Mouse (Mus musculus) Patski (cell line): ENCODE measurements around the gene Gli3. TPM values are rescaled to one million over a fixed set of nuclear protein-coding genes. Genes with fewer than 3 reads are reported as not detected.

ENCODE experiments used
- ATAC-seq: fragments of 100-300 bp; one replicate; pipeline ENCODE4 v1.8.0; 2021
- CTCF ChIA-PET: fragments of 350-600 bp; sonication (Branson Sonifier 250); formaldehyde crosslinking; loops from one replicate; lab custom pipeline; 2022; ENCODE audit warnings: inconsistent platforms; lab: Charles Lee
- POLR2A ChIA-PET: fragments of 350-600 bp; sonication (Branson Sonifier 250); formaldehyde crosslinking; loops from one replicate; lab custom pipeline; 2022; ENCODE audit warnings: antibody characterized with exemption, inconsistent platforms; lab: Charles Lee
- DNase-seq: peaks from one replicate; pipeline ENCODE4 v3.0.0-alpha.2; 2011; ENCODE audit warnings: low read depth, low spot score
- H3K27me3 ChIP-seq: fragments of 371-371 bp; one replicate; pipeline ENCODE4 v1.5.1; 2021
- CTCF ChIP-seq: fragments of 100-300 bp; IDR thresholded peaks from one replicate; pipeline ENCODE4 v1.5.1; 2021
- in situ Hi-C: fragments of 300-500 bp; cut with MboI; formaldehyde crosslinking; loops from 3 replicates; pipeline ENCODE4 v1.11.1; 2018; ENCODE audit warnings: low pct_unique_long_range_greater_than_20kb, mixed read lengths
- polyA plus RNA-seq: library from polyadenylated mRNA; unstranded; gene quantifications from one replicate; pipeline ENCODE4 v1.2.3, GENCODE M21; 2021

The Gli3 gene
- polyA plus RNA-seq, 1 experiment from 2014 or later, result 14.7 TPM

DNA sequence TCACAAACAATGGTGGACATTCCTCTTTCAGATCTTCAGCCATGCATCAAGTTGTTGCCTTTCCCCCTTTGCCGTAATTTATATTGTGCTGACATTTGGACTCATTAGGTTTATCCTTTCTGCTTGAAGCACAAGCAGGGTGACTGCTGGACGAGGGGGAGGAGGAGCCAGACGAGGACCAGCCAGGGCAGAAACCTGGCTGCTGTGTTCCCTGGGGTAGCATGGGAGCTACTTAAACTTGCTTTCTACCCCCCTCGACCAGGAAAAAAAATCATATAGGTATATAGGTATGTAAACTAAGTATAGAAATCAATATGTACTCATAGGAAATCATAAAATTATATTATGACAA, 207.9 kb downstream of the Gli3 start:
- no peak for TF ChIP-seq CTCF
- POLR2A ChIA-PET, result no interaction called here
- H3K27me3 ChIP-seq, result no peaks in the 10 kb centered on the region
- CTCF ChIA-PET, result no interaction called here
- DNase-seq (no peak), ATAC-seq (no peak)
- in situ Hi-C loops, result no loop called here

DNA sequence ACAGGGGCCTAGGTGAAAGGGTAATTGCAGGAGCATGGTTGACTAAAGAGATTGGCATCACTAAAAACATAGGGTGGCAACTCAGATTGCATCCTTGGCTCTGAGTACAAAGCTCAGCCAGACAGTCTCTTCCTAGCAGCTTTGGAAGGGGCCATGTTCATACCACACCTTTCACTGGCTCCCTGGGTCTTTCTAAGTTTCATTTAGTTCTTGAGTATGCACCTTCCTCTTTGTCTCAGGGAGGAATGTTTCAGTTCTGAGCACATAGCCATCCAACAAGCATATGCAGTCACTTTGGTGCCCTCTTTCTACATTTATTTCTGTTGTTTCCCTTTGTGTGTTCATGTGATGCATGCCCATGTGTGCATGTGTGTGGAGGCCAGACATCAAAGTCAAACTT, 212.4 kb downstream of the Gli3 start:
- no peak for ATAC-seq
- TF ChIP-seq CTCF, result no peak
- DNase-seq, result no peak
- no peaks in the 10 kb centered on the region for H3K27me3 ChIP-seq
- CTCF ChIA-PET, result no interaction called here
- POLR2A ChIA-PET, result no interaction called here
- in situ Hi-C loops, result no loop called here

DNA sequence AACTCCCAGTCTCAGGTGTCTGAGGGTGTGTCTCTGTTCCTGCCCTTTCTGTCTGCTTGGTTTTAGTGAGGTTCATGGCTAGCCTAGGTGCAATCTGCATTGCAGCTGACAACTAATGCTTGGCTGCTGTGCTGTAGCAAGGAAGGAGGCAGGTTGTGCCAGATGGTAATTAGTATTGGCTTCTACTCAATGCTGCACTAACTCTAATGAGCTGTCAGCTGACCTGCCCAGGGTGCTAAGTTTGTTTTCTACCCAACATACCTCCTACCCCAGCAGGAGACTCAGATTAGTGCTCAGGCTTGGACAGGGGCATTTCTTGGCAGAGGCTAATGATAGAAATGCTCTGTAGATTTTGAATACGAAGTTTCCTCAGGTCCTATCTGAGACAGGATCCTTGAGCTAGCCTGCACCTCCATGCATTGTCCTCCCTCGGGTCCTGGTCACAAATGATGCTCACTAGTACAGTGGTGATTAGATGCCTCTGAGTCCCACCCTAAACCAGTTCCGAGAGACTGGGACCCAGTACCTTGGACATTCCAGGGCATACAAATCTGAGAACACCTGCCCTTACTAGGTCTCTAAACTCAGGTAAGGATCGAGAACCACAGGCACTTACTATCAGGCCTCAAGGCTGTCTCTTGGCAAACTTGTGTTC, 214.2 kb downstream of the Gli3 start:
- no peak for TF ChIP-seq CTCF
- ChIA-PET CTCF (no interaction called here), POLR2A (no interaction called here)
- in situ Hi-C loops, result no loop called here
- H3K27me3 ChIP-seq, result no peaks in the 10 kb centered on the region
- ATAC-seq (no peak), DNase-seq (no peak)

DNA sequence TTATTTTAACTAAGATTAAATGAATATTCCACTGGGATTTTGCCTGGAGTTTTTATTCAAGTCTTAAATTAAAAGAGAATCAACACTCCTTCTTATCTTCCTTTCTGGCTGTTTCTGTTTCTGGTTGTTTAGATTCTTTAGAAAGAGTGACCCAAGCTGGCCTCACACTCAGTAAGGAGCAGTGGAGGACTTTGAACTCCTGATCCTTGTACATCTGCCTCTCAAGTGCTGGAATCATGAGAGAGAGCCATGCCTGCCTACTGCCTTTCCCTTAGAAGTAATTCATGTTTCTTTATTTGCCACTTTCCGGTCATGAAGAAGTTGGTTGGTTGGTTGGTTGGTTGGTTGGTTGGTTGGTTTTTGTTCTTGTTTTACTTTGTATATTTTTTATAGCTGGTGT, 218.5 kb downstream of the Gli3 start:
- no peak for ATAC-seq
- in situ Hi-C loops, result no loop called here
- TF ChIP-seq CTCF, result no peak
- no peaks in the 10 kb centered on the region for H3K27me3 ChIP-seq
- no peak for DNase-seq
- ChIA-PET POLR2A (no interaction called here), CTCF (interaction anchor here (1.1 kb wide), 1 partner anchor 9 kb away, joined by 3 read pairs; no protein-coding TSS in a partner anchor)

DNA sequence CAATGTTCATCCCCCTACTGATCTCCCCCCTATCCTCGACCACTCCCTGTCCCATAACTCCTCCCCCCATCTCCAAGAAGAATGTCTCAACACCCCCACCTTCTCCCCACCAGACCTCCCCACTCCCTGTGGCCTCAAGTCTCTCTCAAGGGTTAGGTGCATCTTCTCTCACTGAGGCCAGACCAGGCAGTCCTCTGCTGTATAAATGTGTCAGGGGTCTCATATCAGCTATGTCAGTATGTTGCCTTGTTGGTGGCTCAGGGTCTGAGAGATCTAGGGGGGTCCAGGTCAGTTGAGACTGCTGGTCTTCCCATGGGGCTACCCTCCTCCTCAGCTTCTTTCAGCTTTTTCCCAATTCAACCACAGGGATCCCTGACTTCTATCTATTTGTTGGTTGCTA, 220.0 kb downstream of the Gli3 start:
- in situ Hi-C loops, result no loop called here
- no peaks in the 10 kb centered on the region for H3K27me3 ChIP-seq
- POLR2A ChIA-PET, result no interaction called here
- ATAC-seq (no peak), DNase-seq (no peak)
- TF ChIP-seq CTCF, result no peak
- CTCF ChIA-PET, result interaction anchor here (1.3 kb wide), 1 partner anchor 15 kb away, joined by 3 read pairs; no protein-coding TSS in a partner anchor

DNA sequence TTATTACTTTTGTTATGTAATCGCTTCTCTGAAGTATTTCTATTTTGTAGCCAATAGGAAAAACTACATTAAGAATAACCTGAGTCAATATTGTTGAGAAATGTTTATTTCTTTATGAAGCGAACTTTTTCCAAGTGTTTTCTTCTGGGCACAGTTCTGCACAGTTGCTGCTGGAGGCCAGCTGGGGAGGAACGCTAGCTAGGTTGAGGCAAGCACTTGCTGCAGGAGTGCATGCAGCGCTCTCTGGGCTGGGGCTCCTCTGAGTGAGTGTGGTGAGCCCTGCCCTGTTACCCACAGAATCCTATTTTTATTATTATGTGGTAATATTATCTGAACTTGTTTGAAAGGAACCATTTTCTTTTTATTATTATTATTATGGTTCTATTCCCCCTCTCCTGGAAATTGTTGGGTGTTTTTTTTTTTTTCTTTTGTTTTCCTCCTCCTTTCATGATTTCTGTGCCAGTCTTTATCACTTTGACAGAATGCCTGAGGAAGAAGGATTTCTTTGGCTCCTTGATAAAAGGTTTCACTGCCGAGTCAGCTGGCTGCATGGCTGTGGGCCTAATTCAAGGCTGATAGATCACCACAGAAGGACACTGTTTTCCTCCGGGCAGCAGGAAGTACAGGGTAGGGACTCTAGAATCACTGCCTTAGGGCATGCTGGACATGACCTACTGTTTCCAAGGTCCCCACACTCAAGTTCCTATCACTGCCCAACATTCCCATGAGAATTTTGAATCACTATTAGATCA, 225.2 kb downstream of the Gli3 start:
- ATAC-seq, result no peak
- CTCF ChIA-PET, result interaction anchor here (1.1 kb wide), 1 partner anchor 14 kb away, joined by 3 read pairs; no protein-coding TSS in a partner anchor
- TF ChIP-seq CTCF, result no peak
- in situ Hi-C loops, result no loop called here
- DNase-seq, result no peak
- H3K27me3 ChIP-seq, result no peaks in the 10 kb centered on the region
- POLR2A ChIA-PET, result no interaction called here

DNA sequence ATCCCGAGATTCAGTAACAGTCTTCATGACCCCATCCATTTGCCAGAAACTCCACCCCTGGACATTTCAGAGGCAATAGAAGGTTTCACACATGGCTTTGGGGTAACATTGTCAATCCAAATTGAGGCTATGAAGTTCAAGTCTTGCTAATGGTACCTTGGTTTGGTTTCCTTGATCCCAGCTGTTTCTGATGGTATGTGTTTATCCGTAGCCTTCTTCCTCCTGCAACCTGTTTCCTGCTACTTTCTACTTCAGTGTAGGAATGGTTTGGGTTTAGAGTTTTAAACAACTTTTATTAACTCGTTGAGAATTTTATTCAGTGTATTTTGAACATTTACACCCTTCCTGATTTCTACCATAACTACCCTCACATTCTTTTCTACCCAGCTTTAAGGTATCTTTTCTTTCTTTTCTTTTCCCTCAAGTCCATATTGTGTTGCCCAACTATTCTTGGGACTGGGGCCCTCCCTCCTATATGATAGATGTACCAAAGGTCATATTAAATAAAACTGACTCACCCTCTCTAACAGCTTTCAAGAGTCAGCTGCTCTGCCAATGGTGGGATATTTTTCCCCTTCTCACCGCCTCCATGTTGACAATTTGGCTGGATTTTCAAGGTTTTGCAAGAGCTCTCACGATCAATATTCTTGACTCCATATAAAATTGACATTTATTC, 225.9 kb downstream of the Gli3 start:
- no peak for TF ChIP-seq CTCF
- CTCF ChIA-PET, result interaction anchor here (1.1 kb wide), 1 partner anchor 15 kb away, joined by 3 read pairs; no protein-coding TSS in a partner anchor
- H3K27me3 ChIP-seq, result no peaks in the 10 kb centered on the region
- in situ Hi-C loops, result no loop called here
- POLR2A ChIA-PET, result no interaction called here
- no peak for DNase-seq
- no peak for ATAC-seq

DNA sequence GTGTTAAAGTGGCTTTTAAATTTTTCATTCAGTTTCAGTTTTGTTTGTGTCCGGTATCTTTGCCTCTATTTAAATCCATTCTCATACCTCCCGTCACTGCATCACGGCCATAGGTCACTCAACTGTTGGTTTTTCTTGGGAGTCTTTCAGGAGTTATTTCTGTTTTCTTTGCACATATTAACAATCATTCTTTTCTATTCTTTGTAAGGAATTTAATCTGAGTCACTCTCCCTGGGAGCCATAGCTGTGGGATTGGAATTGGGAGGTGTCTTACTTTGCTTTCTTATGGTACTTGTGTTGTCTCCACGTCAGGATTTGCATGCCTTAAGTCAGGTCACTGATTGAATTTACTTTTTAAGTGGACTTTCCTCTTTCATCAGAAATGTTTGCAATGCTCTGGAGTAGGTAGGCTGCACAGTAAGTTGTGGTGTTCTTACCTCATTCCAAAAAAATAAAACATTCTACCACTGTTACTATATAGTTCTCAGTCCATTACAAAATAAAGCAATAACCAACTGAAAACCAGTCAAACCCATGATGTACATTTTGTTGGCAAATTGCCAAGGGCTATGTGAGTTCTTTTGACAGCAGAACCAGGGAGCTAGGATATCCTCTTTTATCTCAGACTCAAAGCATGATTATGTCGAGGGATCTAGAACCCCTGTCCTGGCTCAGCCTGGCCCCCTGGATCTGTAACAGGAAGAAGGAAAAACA, 228.9 kb downstream of the Gli3 start:
- ATAC-seq, result no peak
- no peak for TF ChIP-seq CTCF
- no peaks in the 10 kb centered on the region for H3K27me3 ChIP-seq
- in situ Hi-C loops, result no loop called here
- DNase-seq, result no peak
- ChIA-PET POLR2A (no interaction called here), CTCF (no interaction called here)

DNA sequence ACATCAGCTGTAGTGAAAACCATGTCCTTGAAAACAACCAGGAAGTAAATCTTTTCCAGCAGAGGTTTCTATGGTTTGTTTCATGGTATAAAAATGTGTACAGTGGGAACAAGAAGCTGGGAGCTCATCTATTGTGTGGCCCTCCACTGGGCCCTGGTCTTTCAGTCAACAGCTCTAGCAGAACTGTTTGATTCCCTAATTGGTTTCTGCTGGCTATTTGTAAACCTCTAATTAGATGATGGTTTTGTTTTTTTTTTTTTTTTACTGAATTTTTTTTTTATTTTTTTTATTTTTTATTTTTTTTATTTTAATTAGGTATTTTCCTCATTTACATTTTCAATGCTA, 229.4 kb downstream of the Gli3 start:
- in situ Hi-C loops, result no loop called here

DNA sequence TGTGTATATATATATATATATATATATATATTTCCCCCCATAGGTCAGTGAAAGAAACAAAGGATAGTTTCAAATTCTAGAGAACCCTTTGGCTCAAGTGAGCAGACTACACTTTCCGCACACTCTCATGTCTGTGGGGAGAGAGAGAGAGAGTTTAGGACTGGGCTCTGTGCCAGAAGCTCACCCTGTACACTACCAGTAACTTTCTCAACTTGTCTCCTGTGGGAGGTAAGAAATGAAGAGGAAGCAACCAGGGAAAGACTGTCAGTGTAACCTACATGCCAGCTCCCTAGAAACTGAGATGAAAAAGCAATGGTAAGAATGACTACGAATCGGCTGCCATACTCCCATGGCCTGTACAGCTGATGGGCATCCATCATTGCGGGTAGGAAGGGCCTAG, 235.2 kb downstream of the Gli3 start:
- in situ Hi-C loops, result no loop called here
- ChIA-PET POLR2A (no interaction called here), CTCF (no interaction called here)
- TF ChIP-seq CTCF, result no peak
- ATAC-seq (no peak), DNase-seq (no peak)
- no peaks in the 10 kb centered on the region for H3K27me3 ChIP-seq

More for the DNA sequence above, 229.4 kb downstream of the Gli3 start:
- DNase-seq, result no peak
- H3K27me3 ChIP-seq, result no peaks in the 10 kb centered on the region
- TF ChIP-seq CTCF, result no peak
- ChIA-PET POLR2A (no interaction called here), CTCF (no interaction called here)
- no peak for ATAC-seq

DNA sequence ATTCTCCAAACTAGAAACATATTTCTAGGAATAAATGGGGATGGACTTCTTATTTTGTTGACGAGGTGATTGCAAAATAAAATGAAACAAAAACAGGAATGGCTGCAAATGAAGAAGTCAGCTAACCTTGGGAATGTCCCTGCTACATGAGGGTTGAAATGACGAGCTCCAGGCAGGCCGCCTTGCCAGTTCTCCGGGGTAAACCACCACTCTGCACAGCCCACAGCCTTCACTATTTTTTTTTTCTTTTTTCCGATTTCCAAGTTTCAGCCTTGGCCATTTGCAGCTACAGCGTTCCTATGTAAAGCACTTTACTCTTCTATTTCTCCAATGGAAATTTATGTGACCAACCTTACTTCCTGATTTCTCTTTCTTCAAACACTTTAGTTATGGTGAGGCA, 236.1 kb downstream of the Gli3 start:
- DNase-seq (no peak), ATAC-seq (no peak)
- ChIA-PET POLR2A (no interaction called here), CTCF (no interaction called here)
- TF ChIP-seq CTCF, result no peak
- in situ Hi-C loops, result no loop called here
- H3K27me3 ChIP-seq, result no peaks in the 10 kb centered on the region
